Mouse (Mus musculus) naive thymus-derived CD4-positive, alpha-beta T cell, adult 2 months (primary cell): Measurements from ENCODE around the gene Pdcd2.

Source experiments
- DNase-seq: peaks from one replicate; pipeline ENCODE4 v3.0.0-alpha.2; 2011; ENCODE audit warnings: low read depth

The Pdcd2 gene

GRCm38 (mm10) chr17:15498753-15499113 is 28.4 kb downstream of the Pdcd2 start:
- DNase-seq, result no peak

DNA sequence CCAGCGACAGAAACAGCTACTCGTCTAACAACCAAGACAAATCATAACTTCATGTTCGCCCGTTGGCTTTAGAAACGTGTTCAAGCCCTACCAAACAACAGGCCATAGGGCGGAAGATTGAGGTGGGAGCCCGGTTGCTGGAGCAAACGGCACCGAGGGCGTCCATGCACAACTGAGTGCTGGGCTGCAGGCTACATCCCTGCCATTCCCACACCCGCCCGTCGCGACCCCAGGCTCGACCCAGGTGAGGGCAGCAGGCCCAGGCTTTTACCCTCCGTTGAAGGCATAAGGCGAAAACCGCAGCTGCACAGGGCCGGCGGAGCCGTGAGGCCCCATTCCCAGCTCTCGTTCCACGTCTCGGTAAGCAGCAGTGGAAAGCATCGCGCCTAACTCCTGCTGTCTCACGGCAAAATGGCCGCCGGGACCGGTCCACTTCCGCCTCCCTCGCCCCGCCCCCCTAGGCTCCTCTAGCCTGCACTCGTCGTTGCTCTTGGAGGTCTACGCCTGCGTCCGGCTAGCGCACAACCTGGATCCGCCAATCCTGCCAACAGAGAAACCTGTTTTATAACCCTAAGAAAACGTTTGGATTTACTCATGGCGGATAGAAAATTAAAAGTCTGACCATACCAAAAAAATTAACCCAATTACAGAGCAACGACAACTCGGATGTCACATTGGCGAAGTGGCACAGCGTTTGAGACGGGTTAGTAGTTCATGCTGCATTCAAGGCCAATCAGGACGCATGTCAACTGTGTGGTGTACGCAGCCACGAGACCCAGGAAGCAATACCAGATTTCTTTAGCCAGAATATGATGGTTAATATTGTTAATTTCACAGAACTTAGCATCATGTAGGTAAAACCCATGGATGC is 29.0 kb downstream of the Pdcd2 start:
- peak; percentile 91 for DNase-seq

DNA sequence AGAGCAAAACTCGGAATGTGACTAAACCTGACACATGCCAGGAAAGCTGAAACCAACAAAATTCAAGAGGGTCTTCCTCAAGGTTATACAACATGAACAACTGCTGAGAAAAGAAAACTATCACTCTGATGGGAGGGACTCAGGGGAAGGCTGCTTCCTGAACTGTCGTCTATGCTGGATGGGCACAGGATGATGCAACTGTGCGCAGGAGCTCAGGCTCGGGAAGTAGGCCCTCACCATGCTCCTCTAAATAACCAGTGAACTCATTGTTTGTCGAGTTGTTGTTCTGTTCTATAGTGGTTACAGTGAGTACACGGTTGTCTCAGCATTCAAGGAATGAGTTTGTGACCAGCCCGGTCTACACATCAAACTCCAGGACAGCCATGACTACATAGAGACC is 36.6 kb downstream of the Pdcd2 start:
- no peak for DNase-seq

GRCm38 (mm10) chr17:15472671-15473070 is 54.4 kb downstream of the Pdcd2 start:
- peak; percentile 19 for DNase-seq
